Mouse (Mus musculus) heart, adult 2 months (tissue): ENCODE data around the gene Tcf19.

Experiments
- CTCF ChIP-seq: fragments of 200-600 bp; IDR thresholded peaks from 2 replicates; pipeline ENCODE4 v1.8.1; 2022; ENCODE audit warnings: antibody characterized with exemption, mild to moderate bottlenecking, moderate library complexity
- EP300 ChIP-seq: fragments of 200-500 bp; IDR thresholded peaks from 2 replicates; pipeline ENCODE4 v1.6.1; 2011; ENCODE audit warnings: low read depth, low read length, control low read depth; ENCODE audit not compliant: insufficient read depth
- POLR2A ChIP-seq: fragments of 200-500 bp; IDR thresholded peaks from 2 replicates; pipeline ENCODE4 v1.6.1; 2011; ENCODE audit warnings: mild to moderate bottlenecking, low read depth, low read length, control low read depth; ENCODE audit not compliant: insufficient read depth

GRCm38 (mm10) chr17:35517526-35517925 is 902 bp upstream of the Tcf19 start:
- TF ChIP-seq CTCF (no peak), POLR2A (no peak), EP300 (no peak)
